Mouse (Mus musculus) heart, postnatal 0 days (tissue): ENCODE data around the gene Zfp174. TPM values are rescaled to one million over a fixed set of nuclear protein-coding genes. Genes with fewer than 3 reads are reported as not detected.

ENCODE experiments used
- ATAC-seq: fragments of 200-750 bp; cut with Nextera tagmentation; 2 replicates; pipeline ENCODE4 v1.8.0; 2017; ENCODE audit warnings: low read depth, moderate number of reproducible peaks, moderate library complexity; ENCODE audit not compliant: insufficient read depth
- DNase-seq: peaks from one replicate; pipeline ENCODE4 v3.0.0-alpha.2; 2016; ENCODE audit warnings: low spot score
- H3K27ac ChIP-seq: fragments of 300-500 bp; sonication (generic); 2 replicates; pipeline ENCODE4 v1.5.1; 2014; ENCODE audit warnings: low read depth, mild to moderate bottlenecking
- H3K27me3 ChIP-seq: fragments of 300-500 bp; sonication (generic); 2 replicates; pipeline ENCODE4 v1.6.1; 2014; ENCODE audit warnings: low read length, mixed read lengths; ENCODE audit not compliant: control insufficient read depth, insufficient read depth
- H3K36me3 ChIP-seq: fragments of 300-500 bp; sonication (generic); replicated peaks from 2 replicates; pipeline ENCODE4 v1.6.1; 2014; ENCODE audit warnings: low read length, mixed read lengths; ENCODE audit not compliant: control insufficient read depth, insufficient read depth
- H3K4me1 ChIP-seq: fragments of 300-500 bp; sonication (generic); 2 replicates; pipeline ENCODE4 v1.6.1; 2014; ENCODE audit warnings: antibody characterized with exemption; ENCODE audit not compliant: control insufficient read depth, insufficient read depth
- H3K4me2 ChIP-seq: fragments of 300-500 bp; sonication (generic); 2 replicates; pipeline ENCODE4 v1.6.1; 2014; ENCODE audit warnings: low read depth, mild to moderate bottlenecking, low read length, moderate library complexity
- H3K4me3 ChIP-seq: fragments of 300-500 bp; sonication (generic); 2 replicates; pipeline ENCODE4 v1.5.1; 2014; ENCODE audit warnings: low read depth, low read length
- H3K9ac ChIP-seq: fragments of 300-500 bp; sonication (generic); replicated peaks from 2 replicates; pipeline ENCODE4 v1.6.1; 2014; ENCODE audit warnings: low read depth, low read length, mixed read lengths
- H3K9me3 ChIP-seq: fragments of 300-500 bp; sonication (generic); replicated peaks from 2 replicates; pipeline ENCODE4 v1.6.1; 2016; ENCODE audit warnings: low read length; ENCODE audit not compliant: control insufficient read depth
- CTCF ChIP-seq: IDR thresholded peaks from 2 replicates; pipeline ENCODE4 v1.5.1; 2016; ENCODE audit warnings: antibody characterized with exemption, control low read depth, low read depth
- EP300 ChIP-seq: IDR thresholded peaks from 2 replicates; pipeline ENCODE4 v1.6.1; 2016; ENCODE audit warnings: antibody characterized with exemption, low read depth
- WGBS: fragments of 180-500 bp; shearing (Covaris S2); extraction: QIAGEN DNeasy Blood & Tissue Kit; methylation state at CpG from one replicate; pipeline ENCODE4 v1.1.7; 2014; 5-methylcytosine and 5-hydroxymethylcytosine counted together
- polyA plus RNA-seq: library from polyadenylated mRNA; unstranded; fragments of >200 nt; fragmentation: Nextera tagmentation; extraction: Ambion mirVana; gene quantifications from 2 replicates; pipeline ENCODE4 v1.2.1, GENCODE M21; 2015
- total RNA-seq: library from RNA; depleted of rRNA; stranded (reverse); fragments of >200 nt; gene quantifications from 2 replicates; pipeline ENCODE4 v1.2.3, GENCODE M21; 2014; ENCODE audit warnings: low replicate concordance; rRNA removed

Gene Zfp174
- total and polyA plus RNA-seq, 2 experiments from 2014 or later, result 0.69 to 0.72 TPM

- no peaks in the 10 kb centered on the region for H3K9me3 ChIP-seq
- ATAC-seq (no peak), DNase-seq (no peak)
- H3K27me3 ChIP-seq, result no peaks in the 10 kb centered on the region
- H3K4me2 ChIP-seq, result no peak overlapping the region
- no peak overlapping the region for H3K9ac ChIP-seq
- peak overlapping the region; percentile 87 for H3K27ac ChIP-seq
- H3K4me3 ChIP-seq, result no peak overlapping the region
- peaks cover 13% of the 10 kb centered on the region; the same call in 1 of the 2 replicates for H3K4me1 ChIP-seq
- 67% methylated on average over 6 of the region's 6 CpGs for WGBS
- no peak for TF ChIP-seq EP300
- no peak for TF ChIP-seq CTCF
- peaks cover 58% of the 10 kb centered on the region for H3K36me3 ChIP-seq
Measured at GRCm38 (mm10) chr16:3896046-3896445, 49.0 kb downstream of the Zfp174 start.

- no peak overlapping the region for H3K9ac ChIP-seq
- H3K9me3 ChIP-seq, result no peaks in the 10 kb centered on the region
- DNase-seq (no peak), ATAC-seq (no peak)
- no peak overlapping the region for H3K4me2 ChIP-seq
- H3K36me3 ChIP-seq, result peaks cover 63% of the 10 kb centered on the region
- H3K27me3 ChIP-seq, result no peaks in the 10 kb centered on the region
- H3K27ac ChIP-seq, result no peak overlapping the region
- no peak overlapping the region for H3K4me3 ChIP-seq
- TF ChIP-seq CTCF, result no peak
- no peak for TF ChIP-seq EP300
- 96% methylated on average over 1 of the region's 1 CpGs for WGBS
- H3K4me1 ChIP-seq, result peaks cover 13% of the 10 kb centered on the region; the same call in 1 of the 2 replicates
Measured at GRCm38 (mm10) chr16:3896553-3896952, 49.5 kb downstream of the Zfp174 start.

- TF ChIP-seq CTCF, result no peak
- no peak for TF ChIP-seq EP300
- no peak for DNase-seq
Measured at GRCm38 (mm10) chr16:3907471-3907870, 60.4 kb downstream of the Zfp174 start.

More at GRCm38 (mm10) chr16:3907471-3907870, 60.4 kb downstream of the Zfp174 start:
- Histone ChIP-seq H3K9me3 (no peaks in the 10 kb centered on the region), H3K4me2 (no peak overlapping the region), H3K9ac (no peak overlapping the region), H3K4me3 (no peak overlapping the region), H3K27me3 (no peaks in the 10 kb centered on the region), H3K4me1 (peaks cover 7% of the 10 kb centered on the region; the same call in 1 of the 2 replicates), H3K36me3 (peaks cover 47% of the 10 kb centered on the region), H3K27ac (no peak overlapping the region)
- 81% methylated on average over 2 of the region's 2 CpGs for WGBS
- no peak for ATAC-seq

Other genes with a start within 250 kb of the Zfp174 start
- gene Mefv, start 129.2 kb upstream of the Zfp174 start, total RNA-seq, result not detected in 2 replicates
- gene Mefv, start 129.2 kb upstream of the Zfp174 start, polyA plus RNA-seq, result 0.04 and 0.05 TPM in 2 replicates
- 11.1 and 12.6 TPM in 2 replicates for gene Zfp263, start 103.2 kb upstream of the Zfp174 start, total RNA-seq
- 15.8 and 17.1 TPM in 2 replicates for gene Zfp263, start 103.2 kb upstream of the Zfp174 start, polyA plus RNA-seq
- gene Olfr15, start 16.4 kb upstream of the Zfp174 start, total RNA-seq, result not detected in 2 replicates
- gene Olfr15, start 16.4 kb upstream of the Zfp174 start, polyA plus RNA-seq, result not detected in 2 replicates
- 23.6 and 24.2 TPM in 2 replicates for gene Naa60, start 25.1 kb downstream of the Zfp174 start, total RNA-seq
- gene Naa60, start 25.1 kb downstream of the Zfp174 start, polyA plus RNA-seq, result 32.2 and 33.0 TPM in 2 replicates
- 7.4 and 9.2 TPM in 2 replicates for gene Zfp597, start 37.3 kb downstream of the Zfp174 start, total RNA-seq
- 3.3 and 4.3 TPM in 2 replicates for gene Zfp597, start 37.3 kb downstream of the Zfp174 start, polyA plus RNA-seq
- not detected in 2 replicates for gene Gm20695, start 37.4 kb downstream of the Zfp174 start, total RNA-seq
- 0.93 and 1.2 TPM in 2 replicates for gene Gm20695, start 37.4 kb downstream of the Zfp174 start, polyA plus RNA-seq
- 3.2 and 4.0 TPM in 2 replicates for gene 1700037C18Rik, start 61.4 kb downstream of the Zfp174 start, total RNA-seq
- 9.2 and 10.0 TPM in 2 replicates for gene 1700037C18Rik, start 61.4 kb downstream of the Zfp174 start, polyA plus RNA-seq
- 5.6 and 18.4 TPM in 2 replicates for gene Cluap1, start 61.5 kb downstream of the Zfp174 start, total RNA-seq
- 14.9 and 16.2 TPM in 2 replicates for gene Cluap1, start 61.5 kb downstream of the Zfp174 start, polyA plus RNA-seq
- gene Nlrc3, start 129.4 kb downstream of the Zfp174 start, total RNA-seq, result 0.15 and 0.35 TPM in 2 replicates
- gene Nlrc3, start 129.4 kb downstream of the Zfp174 start, polyA plus RNA-seq, result 1.2 TPM in 2 replicates
- gene Slx4, start 156.5 kb downstream of the Zfp174 start, total RNA-seq, result 4.4 and 5.4 TPM in 2 replicates
- 3.0 and 3.2 TPM in 2 replicates for gene Slx4, start 156.5 kb downstream of the Zfp174 start, polyA plus RNA-seq
- not detected in 2 replicates for gene Dnase1, start 189.7 kb downstream of the Zfp174 start, total RNA-seq
- gene Dnase1, start 189.7 kb downstream of the Zfp174 start, polyA plus RNA-seq, result 0.82 and 1.3 TPM in 2 replicates
- 109 and 135 TPM in 2 replicates for gene Trap1, start 230.6 kb downstream of the Zfp174 start, total RNA-seq
- 117 and 121 TPM in 2 replicates for gene Trap1, start 230.6 kb downstream of the Zfp174 start, polyA plus RNA-seq